Mouse (Mus musculus) naive thymus-derived CD4-positive, alpha-beta T cell, adult 2 months (primary cell): Measurements from ENCODE around the gene Fbrsl1.
A peak's percentile ranks its signal among the peaks of the same experiment; 100 is the strongest.

Source experiments
- DNase-seq: peaks from one replicate; pipeline ENCODE4 v3.0.0-alpha.2; 2011; ENCODE audit warnings: low read depth

The Fbrsl1 gene

GRCm38 (mm10) chr5:110361465-110361864, 86.8 kb downstream of the Fbrsl1 start:
- no peak for DNase-seq

GRCm38 (mm10) chr5:110357531-110358179, 90.6 kb downstream of the Fbrsl1 start:
- peak; percentile 89 for DNase-seq

- peak; percentile 43 for DNase-seq
These were observed 93.6 kb downstream of the Fbrsl1 start for GRCm38 (mm10) chr5:110354716-110355115.

GRCm38 (mm10) chr5:110347006-110347405, 101.3 kb downstream of the Fbrsl1 start:
- DNase-seq, result no peak

GRCm38 (mm10) chr5:110345553-110345952, 102.8 kb downstream of the Fbrsl1 start:
- DNase-seq, result no peak

GRCm38 (mm10) chr5:110344524-110344923, 103.8 kb downstream of the Fbrsl1 start, which contains the start of gene Lrcol1:
Lrcol1 (plus strand) TSS chr5:110344730.
- DNase-seq, result no peak

- no peak for DNase-seq
These were observed 105.5 kb downstream of the Fbrsl1 start, which contains the start of gene P2rx2 for GRCm38 (mm10) chr5:110342648-110343284. P2rx2 (minus strand) TSS chr5:110343212.

GRCm38 (mm10) chr5:110338792-110339191, 109.5 kb downstream of the Fbrsl1 start:
- no peak for DNase-seq

GRCm38 (mm10) chr5:110330508-110330907, 117.8 kb downstream of the Fbrsl1 start:
- DNase-seq, result no peak

GRCm38 (mm10) chr5:110313127-110313526, 135.2 kb downstream of the Fbrsl1 start:
- DNase-seq, result no peak
